Mouse (Mus musculus): ENCODE results near the gene Pik3ip1. TPM values are rescaled to one million over a fixed set of nuclear protein-coding genes. Genes with fewer than 3 reads are reported as not detected.
A peak's percentile ranks its signal among the peaks of the same experiment; 100 is the strongest.

Gene Pik3ip1
- polyA plus RNA-seq, 1 experiment from 2014 or later = 11.2 TPM

- 0 out of 2 replicates have a peak overlapping the region, but pooled peaks have one; percentile 64 for H3K4me3 ChIP-seq
- H3K9me3 ChIP-seq = no peaks in the 10 kb centered on the region
- peaks cover 63% of the 10 kb centered on the region for H3K4me1 ChIP-seq
- WGBS = 85% methylated on average over 11 of the region's 11 CpGs
- H3K36me3 ChIP-seq (replicated peaks) = no peaks in the 10 kb centered on the region; the same call in 1 of the 2 replicates
- DNase-seq (ENCODE audit: low spot score) = no peak
- H3K27ac ChIP-seq (replicated peaks) = no peak overlapping the region
- peaks cover 26% of the 10 kb centered on the region for H3K27me3 ChIP-seq (replicated peaks; ENCODE audit: low read depth, poor library complexity, severe bottlenecking)
Measured at GRCm38 (mm10) chr11:3333111-3333695, 3.0 kb downstream of the Pik3ip1 start.

GRCm38 (mm10) chr11:3334141-3334710 is 4.0 kb downstream of the Pik3ip1 start:
- Histone ChIP-seq H3K4me1 (peaks cover 63% of the 10 kb centered on the region), H3K27me3 (replicated peaks; ENCODE audit: low read depth, poor library complexity, severe bottlenecking) (peaks cover 26% of the 10 kb centered on the region), H3K27ac (replicated peaks) (no peak overlapping the region), H3K9me3 (no peaks in the 10 kb centered on the region), H3K4me3 (no peak overlapping the region), H3K36me3 (replicated peaks) (no peaks in the 10 kb centered on the region; the same call in 1 of the 2 replicates)
- WGBS = 86% methylated on average over 11 of the region's 11 CpGs
- DNase-seq (ENCODE audit: low spot score) = no peak

GRCm38 (mm10) chr11:3334711-3335316 is 4.6 kb downstream of the Pik3ip1 start:
- peak; percentile 42 for DNase-seq (ENCODE audit: low spot score)
- Histone ChIP-seq H3K9me3 (no peaks in the 10 kb centered on the region), H3K27me3 (replicated peaks; ENCODE audit: low read depth, poor library complexity, severe bottlenecking) (peaks cover 26% of the 10 kb centered on the region), H3K4me3 (no peak overlapping the region), H3K36me3 (replicated peaks) (no peaks in the 10 kb centered on the region; the same call in 1 of the 2 replicates), H3K4me1 (peaks cover 63% of the 10 kb centered on the region), H3K27ac (replicated peaks) (no peak overlapping the region)
- WGBS = 33% methylated on average over 9 of the region's 9 CpGs

GRCm38 (mm10) chr11:3335651-3336216 is 5.5 kb downstream of the Pik3ip1 start:
- no peak overlapping the region for H3K4me3 ChIP-seq
- peaks cover 58% of the 10 kb centered on the region for H3K4me1 ChIP-seq
- H3K9me3 ChIP-seq = no peaks in the 10 kb centered on the region
- peaks cover 19% of the 10 kb centered on the region for H3K27me3 ChIP-seq (replicated peaks; ENCODE audit: low read depth, poor library complexity, severe bottlenecking)
- 48% methylated on average over 11 of the region's 11 CpGs for WGBS
- no peaks in the 10 kb centered on the region; the same call in 1 of the 2 replicates for H3K36me3 ChIP-seq (replicated peaks)
- no peak overlapping the region for H3K27ac ChIP-seq (replicated peaks)
- DNase-seq (ENCODE audit: low spot score) = no peak

- Histone ChIP-seq H3K9me3 (no peaks in the 10 kb centered on the region), H3K27ac (replicated peaks) (peak overlapping the region; percentile 88), H3K4me3 (no peak overlapping the region), H3K27me3 (replicated peaks; ENCODE audit: low read depth, poor library complexity, severe bottlenecking) (peaks cover 10% of the 10 kb centered on the region), H3K4me1 (peaks cover 50% of the 10 kb centered on the region), H3K36me3 (replicated peaks) (peaks cover 7% of the 10 kb centered on the region; the same call in 1 of the 2 replicates)
- DNase-seq (ENCODE audit: low spot score) = no peak
- WGBS = 69% methylated on average over 3 of the region's 3 CpGs
Measured at GRCm38 (mm10) chr11:3336602-3337001, 6.4 kb downstream of the Pik3ip1 start.

GRCm38 (mm10) chr11:3337173-3337955 is 7.2 kb downstream of the Pik3ip1 start:
- H3K4me3 ChIP-seq = 0 out of 2 replicates have a peak overlapping the region, but pooled peaks have one; percentile 25
- WGBS = 12% methylated on average over 12 of the region's 12 CpGs
- peaks cover 9% of the 10 kb centered on the region; the same call in 1 of the 2 replicates for H3K36me3 ChIP-seq (replicated peaks)
- H3K27me3 ChIP-seq (replicated peaks; ENCODE audit: low read depth, poor library complexity, severe bottlenecking) = peaks cover 9% of the 10 kb centered on the region
- no peaks in the 10 kb centered on the region for H3K9me3 ChIP-seq
- peak overlapping the region; percentile 88 for H3K27ac ChIP-seq (replicated peaks)
- peak; percentile 60 for DNase-seq (ENCODE audit: low spot score)
- peaks cover 45% of the 10 kb centered on the region for H3K4me1 ChIP-seq

GRCm38 (mm10) chr11:3337961-3338360 is 7.8 kb downstream of the Pik3ip1 start:
- DNase-seq (ENCODE audit: low spot score) = no peak
- no peaks in the 10 kb centered on the region for H3K9me3 ChIP-seq
- H3K27me3 ChIP-seq (replicated peaks; ENCODE audit: low read depth, poor library complexity, severe bottlenecking) = peaks cover 6% of the 10 kb centered on the region
- no peak overlapping the region for H3K4me3 ChIP-seq
- H3K27ac ChIP-seq (replicated peaks) = peak overlapping the region; percentile 88
- WGBS = 54% methylated on average over 5 of the region's 5 CpGs
- H3K36me3 ChIP-seq (replicated peaks) = peaks cover 14% of the 10 kb centered on the region
- H3K4me1 ChIP-seq = peaks cover 39% of the 10 kb centered on the region

- no peak overlapping the region for H3K27ac ChIP-seq (replicated peaks)
- H3K36me3 ChIP-seq (replicated peaks) = peaks cover 49% of the 10 kb centered on the region
- no peak overlapping the region for H3K4me3 ChIP-seq
- 76% methylated on average over 5 of the region's 5 CpGs for WGBS
- peaks cover 19% of the 10 kb centered on the region for H3K4me1 ChIP-seq
- no peaks in the 10 kb centered on the region for H3K27me3 ChIP-seq (replicated peaks; ENCODE audit: low read depth, poor library complexity, severe bottlenecking)
- H3K9me3 ChIP-seq = no peaks in the 10 kb centered on the region
- DNase-seq (ENCODE audit: low spot score) = no peak
Measured at GRCm38 (mm10) chr11:3341476-3341875, 11.3 kb downstream of the Pik3ip1 start.

- Histone ChIP-seq H3K4me3 (no peak overlapping the region), H3K27me3 (replicated peaks; ENCODE audit: low read depth, poor library complexity, severe bottlenecking) (no peaks in the 10 kb centered on the region), H3K27ac (replicated peaks) (no peak overlapping the region), H3K9me3 (no peaks in the 10 kb centered on the region), H3K4me1 (peaks cover 28% of the 10 kb centered on the region), H3K36me3 (replicated peaks) (peaks cover 71% of the 10 kb centered on the region)
- no peak for DNase-seq (ENCODE audit: low spot score)
- 88% methylated on average over 3 of the region's 3 CpGs for WGBS
Measured at GRCm38 (mm10) chr11:3344916-3345315, 14.7 kb downstream of the Pik3ip1 start.

- WGBS = 93% methylated on average over 7 of the region's 7 CpGs
- Histone ChIP-seq H3K27ac (replicated peaks) (no peak overlapping the region), H3K4me3 (no peak overlapping the region), H3K36me3 (replicated peaks) (peaks cover 80% of the 10 kb centered on the region), H3K27me3 (replicated peaks; ENCODE audit: low read depth, poor library complexity, severe bottlenecking) (no peaks in the 10 kb centered on the region), H3K4me1 (peaks cover 28% of the 10 kb centered on the region), H3K9me3 (no peaks in the 10 kb centered on the region)
- DNase-seq (ENCODE audit: low spot score) = no peak
Measured at GRCm38 (mm10) chr11:3346351-3346750, 16.1 kb downstream of the Pik3ip1 start.

- Histone ChIP-seq H3K4me1 (peaks cover 24% of the 10 kb centered on the region), H3K27me3 (replicated peaks; ENCODE audit: low read depth, poor library complexity, severe bottlenecking) (no peaks in the 10 kb centered on the region), H3K9me3 (no peaks in the 10 kb centered on the region), H3K27ac (replicated peaks) (peak overlapping the region; percentile 77), H3K4me3 (no peak overlapping the region), H3K36me3 (replicated peaks) (peaks cover 83% of the 10 kb centered on the region)
- DNase-seq (ENCODE audit: low spot score) = peak; percentile 86
- 61% methylated on average over 12 of the region's 12 CpGs for WGBS
Measured at GRCm38 (mm10) chr11:3347091-3347834, 17.1 kb downstream of the Pik3ip1 start.

- peaks cover 28% of the 10 kb centered on the region for H3K4me1 ChIP-seq
Measured at GRCm38 (mm10) chr11:3347835-3348195, 17.6 kb downstream of the Pik3ip1 start.

More at GRCm38 (mm10) chr11:3347835-3348195, 17.6 kb downstream of the Pik3ip1 start:
- Histone ChIP-seq H3K4me3 (no peak overlapping the region), H3K27me3 (replicated peaks; ENCODE audit: low read depth, poor library complexity, severe bottlenecking) (no peaks in the 10 kb centered on the region), H3K36me3 (replicated peaks) (peaks cover 85% of the 10 kb centered on the region), H3K9me3 (no peaks in the 10 kb centered on the region), H3K27ac (replicated peaks) (peak overlapping the region; percentile 77)
- no peak for DNase-seq (ENCODE audit: low spot score)

Data from embryonic facial prominence, embryonic 10.5 days (tissue).